Mouse (Mus musculus) adipocyte (in vitro differentiated cells): ENCODE data around the gene Agap1.
"Not testable (repeated sequence)": the region's sequence is repeated elsewhere in the genome, so short reads cannot be mapped to it uniquely, and the experiment has no call there.

Source experiments
- DNase-seq: peaks from one replicate; pipeline ENCODE4 v3.0.0-alpha.2; 2016; ENCODE audit warnings: low spot score

Gene Agap1

GRCm38 (mm10) chr1:89501891-89502290, 47.3 kb downstream of the Agap1 start:
- not testable (repeated sequence) for DNase-seq

DNA sequence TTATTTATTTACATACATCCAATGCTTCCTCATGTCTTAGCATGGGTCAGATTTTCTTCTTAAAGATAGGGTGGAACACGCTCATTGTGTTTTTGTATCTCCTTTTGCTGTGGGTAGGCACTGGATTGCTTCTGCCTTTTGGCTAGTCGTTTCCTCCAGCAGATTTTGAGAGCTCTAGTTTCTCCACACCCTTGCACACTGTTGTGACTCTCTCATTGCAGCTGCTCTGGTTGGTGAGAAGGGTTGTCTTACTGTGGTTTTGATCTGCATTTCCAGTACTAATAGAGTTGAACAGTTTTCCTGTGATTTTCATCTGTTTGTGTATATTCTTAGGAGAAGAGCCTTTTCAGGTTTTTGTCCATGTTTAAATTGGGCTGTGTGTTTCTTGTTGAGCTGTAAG, 54.6 kb downstream of the Agap1 start:
- no peak for DNase-seq

- no peak for DNase-seq
Observed at GRCm38 (mm10) chr1:89509763-89510340, 55.2 kb downstream of the Agap1 start.

- no peak for DNase-seq
Observed at GRCm38 (mm10) chr1:89510731-89511130, 56.1 kb downstream of the Agap1 start.

GRCm38 (mm10) chr1:89513616-89514283, 59.1 kb downstream of the Agap1 start:
- no peak for DNase-seq

DNA sequence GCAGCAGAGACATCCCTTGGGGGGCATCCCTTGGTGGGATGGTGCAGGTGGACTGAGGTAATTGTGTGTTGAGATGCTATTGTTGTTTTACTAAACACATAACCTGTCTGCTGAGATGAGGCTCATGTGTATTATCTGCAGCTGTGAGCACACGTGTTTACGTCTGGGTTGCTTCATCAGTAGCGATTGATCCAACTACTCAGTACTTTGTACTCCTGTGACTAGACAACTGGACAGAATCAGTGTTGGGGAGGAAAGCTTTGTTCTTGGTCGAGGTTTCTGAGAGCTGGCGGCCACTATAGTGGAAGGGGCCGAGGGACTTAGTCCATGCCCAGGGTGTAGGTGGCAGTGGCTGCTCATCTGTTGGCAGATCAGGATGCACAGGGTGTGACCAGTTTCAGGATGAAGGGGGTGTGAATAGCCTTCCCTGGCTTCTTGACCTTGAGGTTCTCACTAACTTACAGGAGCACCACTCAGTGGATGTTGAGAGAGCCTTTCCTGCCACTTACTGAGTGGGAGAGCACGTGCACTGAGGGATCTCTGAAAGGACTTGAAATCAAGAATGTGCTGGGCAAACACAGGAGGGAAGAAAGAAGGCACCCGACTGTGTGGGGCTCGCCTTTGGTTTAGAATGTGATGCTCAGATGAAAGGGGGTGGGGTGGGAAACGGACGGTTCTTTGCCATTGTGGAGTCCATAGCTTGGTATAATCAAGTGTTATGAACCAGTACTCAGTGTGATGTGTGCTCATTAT, 61.4 kb downstream of the Agap1 start:
- DNase-seq: no peak

GRCm38 (mm10) chr1:89517817-89518216, 63.2 kb downstream of the Agap1 start:
- no peak for DNase-seq

GRCm38 (mm10) chr1:89519914-89520643, 65.5 kb downstream of the Agap1 start:
- no peak for DNase-seq

DNA sequence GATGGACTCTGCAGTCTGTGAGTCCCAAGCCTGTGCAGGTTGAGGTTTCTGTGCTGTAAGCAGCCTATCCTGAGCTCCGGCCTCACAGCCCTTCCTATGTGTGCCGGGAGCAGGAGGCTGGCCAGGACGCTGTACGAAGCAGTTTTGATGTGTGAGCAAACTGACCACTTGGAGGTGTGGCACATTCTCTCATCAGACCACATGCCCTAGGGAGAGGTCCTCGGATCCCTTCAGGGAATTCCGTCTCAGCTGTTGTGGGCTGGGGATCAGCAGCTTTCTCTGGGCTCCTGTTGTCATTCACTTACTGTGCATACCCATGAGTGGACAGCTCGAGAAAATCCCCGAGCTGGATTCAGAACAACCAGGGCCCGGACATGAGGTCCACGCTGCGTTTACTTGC, 66.8 kb downstream of the Agap1 start:
- no peak for DNase-seq

GRCm38 (mm10) chr1:89521935-89522535, 67.4 kb downstream of the Agap1 start:
- DNase-seq: no peak

DNA sequence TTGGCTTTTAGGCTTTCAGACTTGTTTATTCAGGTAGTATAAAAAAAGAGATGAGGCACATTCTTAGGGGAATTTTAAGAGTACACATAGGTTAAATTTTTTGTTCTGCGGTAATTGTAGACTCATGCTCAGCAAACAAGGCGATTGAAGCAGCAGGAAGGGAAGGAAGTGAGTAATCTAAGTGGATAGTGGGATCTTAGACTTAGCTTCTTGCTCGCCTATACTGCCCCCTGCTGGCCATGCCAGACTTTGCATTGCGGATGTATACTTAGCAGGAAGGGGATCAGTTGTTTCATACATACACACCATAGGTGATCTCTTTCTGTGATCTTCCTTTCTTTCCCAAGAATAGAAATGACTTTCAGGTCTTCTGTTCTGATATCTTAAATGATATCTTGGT, 69.8 kb downstream of the Agap1 start:
- DNase-seq: peak; percentile 87

DNA sequence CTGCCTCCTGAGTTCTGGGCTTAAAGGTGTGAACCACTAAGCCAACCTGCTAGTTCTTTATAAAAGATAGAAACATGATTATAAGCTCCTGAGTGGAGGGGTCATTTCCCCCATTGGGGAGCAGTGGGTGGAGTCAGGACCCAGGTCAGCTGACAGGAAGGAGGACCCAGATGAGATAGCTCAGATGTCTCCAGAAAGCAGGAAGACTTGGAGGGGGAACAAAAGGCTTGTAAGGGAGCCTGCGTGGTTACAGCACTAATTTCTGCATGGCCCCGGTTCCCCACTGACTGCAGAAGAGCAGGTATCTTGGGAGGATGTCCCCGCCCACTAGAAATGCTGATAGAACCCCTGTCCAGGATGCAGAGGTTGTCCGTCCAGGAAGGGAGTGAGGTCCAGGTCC, 70.4 kb downstream of the Agap1 start:
- DNase-seq: no peak

GRCm38 (mm10) chr1:89525825-89526224, 71.2 kb downstream of the Agap1 start:
- DNase-seq: peak; percentile 71

GRCm38 (mm10) chr1:89528671-89529276, 74.2 kb downstream of the Agap1 start:
- DNase-seq: no peak

DNA sequence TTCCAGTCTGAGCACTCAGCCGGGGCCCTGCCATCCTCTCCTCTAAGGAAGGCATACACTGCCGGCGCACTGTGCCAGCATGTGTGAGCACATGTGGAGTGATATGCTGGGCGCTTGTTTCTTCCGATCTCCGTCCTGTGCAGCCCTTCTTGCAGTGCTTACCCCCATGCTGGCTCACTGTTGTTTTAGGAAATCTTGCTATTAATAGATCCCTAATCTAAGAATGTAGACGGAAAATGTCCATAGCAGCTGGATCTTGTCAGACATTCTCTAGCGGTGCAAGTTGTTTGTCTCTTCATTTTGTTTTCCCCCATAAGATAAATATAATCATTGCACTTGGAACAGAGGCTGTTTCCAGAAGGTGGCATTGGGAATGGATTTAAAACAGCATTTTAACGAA, 79.1 kb downstream of the Agap1 start:
- no peak for DNase-seq

DNA sequence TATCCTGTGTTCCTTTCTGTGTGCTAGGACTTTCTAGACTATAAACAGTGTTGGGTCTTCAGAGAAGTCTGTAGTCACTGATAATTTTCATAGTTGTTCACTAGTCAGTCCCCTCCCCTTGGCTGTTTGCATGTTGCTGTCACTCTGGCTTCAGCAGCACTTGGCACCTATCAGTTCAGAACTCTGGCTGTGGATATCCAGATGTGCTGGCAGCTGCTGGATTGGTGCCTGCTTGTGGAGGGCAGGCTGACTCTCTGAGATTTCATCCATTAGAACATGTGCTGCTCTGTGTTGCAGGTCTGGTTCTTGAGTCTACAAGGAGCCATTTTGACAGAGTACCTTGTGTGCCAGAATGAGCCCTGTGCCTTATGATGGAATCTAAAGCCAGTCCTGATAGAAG, 80.6 kb downstream of the Agap1 start:
- peak; percentile 70 for DNase-seq

- DNase-seq: no peak
Observed at GRCm38 (mm10) chr1:89538163-89538946, 83.7 kb downstream of the Agap1 start.

- no peak for DNase-seq
Observed at GRCm38 (mm10) chr1:89539127-89539526, 84.5 kb downstream of the Agap1 start.

- DNase-seq: no peak
Observed at GRCm38 (mm10) chr1:89541151-89541550, 86.5 kb downstream of the Agap1 start.

GRCm38 (mm10) chr1:89542464-89542863, 87.9 kb downstream of the Agap1 start:
- no peak for DNase-seq

GRCm38 (mm10) chr1:89543312-89543711, 88.7 kb downstream of the Agap1 start:
- DNase-seq: no peak
